Mouse (Mus musculus): ENCODE measurements around the gene Serpina5. TPM values are rescaled to one million over a fixed set of nuclear protein-coding genes. Genes with fewer than 3 reads are reported as not detected.
A peak's percentile ranks its signal among the peaks of the same experiment; 100 is the strongest.

Serpina5 gene
- polyA plus RNA-seq, 1 experiment from 2014 or later = not detected

- peak; percentile 4 for DNase-seq (ENCODE audit: extremely low spot score, low spot score)
- no peak overlapping the region for H3K27ac ChIP-seq
- no peaks in the 10 kb centered on the region for H3K9me3 ChIP-seq
- H3K4me1 ChIP-seq = no peaks in the 10 kb centered on the region
- H3K36me3 ChIP-seq (replicated peaks) = no peaks in the 10 kb centered on the region
- no peaks in the 10 kb centered on the region for H3K27me3 ChIP-seq (ENCODE audit: poor library complexity, severe bottlenecking)
- H3K4me3 ChIP-seq = no peak overlapping the region
- 91% methylated on average over 4 of the region's 4 CpGs for WGBS
These were observed 39.7 kb downstream of the Serpina5 start for GRCm38 (mm10) chr12:104140543-104141103.

- WGBS = 78% methylated on average over 1 of the region's 1 CpGs
- peak; percentile 3 for DNase-seq (ENCODE audit: extremely low spot score, low spot score)
- no peak overlapping the region for H3K27ac ChIP-seq
- H3K36me3 ChIP-seq (replicated peaks) = no peaks in the 10 kb centered on the region
- no peak overlapping the region for H3K4me3 ChIP-seq
- H3K4me1 ChIP-seq = no peaks in the 10 kb centered on the region
- no peaks in the 10 kb centered on the region for H3K27me3 ChIP-seq (ENCODE audit: poor library complexity, severe bottlenecking)
- H3K9me3 ChIP-seq = no peaks in the 10 kb centered on the region
These were observed 40.6 kb downstream of the Serpina5 start for GRCm38 (mm10) chr12:104141506-104141905.

DNA sequence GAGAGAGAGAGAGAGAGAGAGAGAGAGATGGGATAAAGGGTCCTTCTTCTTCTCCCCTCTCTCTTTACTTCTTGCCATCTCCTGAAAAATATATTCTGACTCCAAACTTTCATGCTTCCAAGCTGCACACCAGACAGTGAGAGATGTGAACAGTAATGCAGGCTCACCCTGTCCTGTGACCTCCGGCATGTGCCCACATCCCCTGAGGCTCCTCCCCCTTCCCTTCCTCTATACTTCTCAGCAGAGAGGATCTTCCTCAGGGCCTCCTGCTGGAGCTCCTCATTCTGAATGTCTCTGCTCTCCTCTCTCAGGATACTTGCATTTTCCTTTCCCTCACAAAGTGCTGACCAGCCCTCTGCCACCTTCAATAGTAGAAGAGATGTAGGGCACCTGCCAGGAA is 41.5 kb downstream of the Serpina5 start:
- H3K36me3 ChIP-seq (replicated peaks) = no peaks in the 10 kb centered on the region
- no peaks in the 10 kb centered on the region for H3K4me1 ChIP-seq
- H3K27me3 ChIP-seq (ENCODE audit: poor library complexity, severe bottlenecking) = no peaks in the 10 kb centered on the region
- no peaks in the 10 kb centered on the region for H3K9me3 ChIP-seq
- DNase-seq (ENCODE audit: extremely low spot score, low spot score) = peak; percentile 5
- no peak overlapping the region for H3K27ac ChIP-seq
- WGBS = 83% methylated on average over 1 of the region's 1 CpGs
- no peak overlapping the region for H3K4me3 ChIP-seq

DNA sequence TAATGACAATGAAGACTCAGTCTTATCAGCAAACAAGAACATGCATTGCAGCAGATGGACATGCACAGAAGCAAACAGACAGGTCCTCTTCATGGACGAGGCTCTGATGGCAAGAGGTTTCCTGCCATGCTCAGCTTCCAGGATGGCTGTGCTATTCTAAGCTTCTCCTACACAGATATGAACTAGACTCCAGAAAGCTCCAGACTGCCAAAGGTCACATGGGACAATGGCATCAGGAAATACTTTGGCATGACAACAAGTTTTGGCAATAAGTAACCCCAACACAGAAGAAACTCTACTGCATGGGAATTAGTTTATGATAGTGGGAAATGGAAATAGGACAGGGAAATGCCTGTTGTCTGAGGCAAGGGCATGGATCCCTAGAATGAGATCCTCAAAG is 42.4 kb downstream of the Serpina5 start:
- WGBS = 74% methylated on average over 1 of the region's 1 CpGs
- no peak overlapping the region for H3K4me3 ChIP-seq
- peak; percentile 3 for DNase-seq (ENCODE audit: extremely low spot score, low spot score)
- H3K4me1 ChIP-seq = no peaks in the 10 kb centered on the region
- no peaks in the 10 kb centered on the region for H3K9me3 ChIP-seq
- no peak overlapping the region for H3K27ac ChIP-seq
- H3K36me3 ChIP-seq (replicated peaks) = no peaks in the 10 kb centered on the region
- H3K27me3 ChIP-seq (ENCODE audit: poor library complexity, severe bottlenecking) = no peaks in the 10 kb centered on the region

DNA sequence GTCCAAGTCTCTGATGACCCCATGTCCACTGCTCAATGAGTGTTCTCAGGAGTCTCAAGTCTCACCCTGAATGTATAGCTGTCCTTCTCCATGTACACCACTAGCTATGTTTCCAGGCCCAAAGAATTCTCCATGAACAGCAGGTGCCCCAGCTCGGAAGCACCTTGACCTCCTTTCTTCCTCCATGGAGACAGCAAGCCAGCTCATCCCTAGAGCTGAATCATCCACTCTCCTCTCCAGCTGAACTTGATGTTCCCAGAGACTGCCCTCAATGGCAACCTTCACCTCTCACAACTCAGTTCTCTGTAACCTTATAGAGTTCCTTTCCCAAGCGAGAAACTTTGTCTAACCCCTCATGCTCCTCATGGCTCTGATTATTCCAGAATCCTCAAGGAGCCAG is 44.7 kb downstream of the Serpina5 start:
- H3K36me3 ChIP-seq (replicated peaks) = no peaks in the 10 kb centered on the region
- no peak overlapping the region for H3K27ac ChIP-seq
- WGBS = 92% methylated on average over 2 of the region's 2 CpGs
- no peak for DNase-seq (ENCODE audit: extremely low spot score, low spot score)
- H3K4me1 ChIP-seq = no peaks in the 10 kb centered on the region
- no peak overlapping the region for H3K4me3 ChIP-seq
- H3K27me3 ChIP-seq (ENCODE audit: poor library complexity, severe bottlenecking) = no peaks in the 10 kb centered on the region
- H3K9me3 ChIP-seq = no peaks in the 10 kb centered on the region

DNA sequence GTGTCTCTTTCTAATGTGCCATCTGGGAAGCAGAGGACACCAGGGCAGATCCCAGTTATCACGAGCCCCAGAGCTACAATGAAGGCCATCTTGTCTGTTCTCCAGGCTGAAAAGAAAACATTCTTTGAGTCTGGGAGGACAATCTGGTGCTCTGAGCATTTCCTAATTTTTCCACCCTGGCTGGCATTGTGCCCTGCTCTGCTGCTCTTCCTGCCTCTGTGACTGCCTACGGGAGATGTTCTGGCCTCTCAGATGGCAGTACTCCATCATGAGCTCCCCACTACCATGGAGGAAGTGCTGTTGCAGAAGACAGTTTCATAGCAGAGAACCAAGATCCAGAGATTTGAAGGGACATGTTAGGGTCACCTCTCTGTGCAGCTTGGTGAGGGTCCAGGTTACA is 51.1 kb downstream of the Serpina5 start:
- H3K27me3 ChIP-seq (ENCODE audit: poor library complexity, severe bottlenecking) = no peaks in the 10 kb centered on the region
- H3K4me3 ChIP-seq = no peak overlapping the region
- no peaks in the 10 kb centered on the region for H3K4me1 ChIP-seq
- 92% methylated on average over 2 of the region's 2 CpGs for WGBS
- no peak overlapping the region for H3K27ac ChIP-seq
- H3K36me3 ChIP-seq (replicated peaks) = no peaks in the 10 kb centered on the region
- peak; percentile 5 for DNase-seq (ENCODE audit: extremely low spot score, low spot score)
- no peaks in the 10 kb centered on the region; the same call in 1 of the 2 replicates for H3K9me3 ChIP-seq

DNA sequence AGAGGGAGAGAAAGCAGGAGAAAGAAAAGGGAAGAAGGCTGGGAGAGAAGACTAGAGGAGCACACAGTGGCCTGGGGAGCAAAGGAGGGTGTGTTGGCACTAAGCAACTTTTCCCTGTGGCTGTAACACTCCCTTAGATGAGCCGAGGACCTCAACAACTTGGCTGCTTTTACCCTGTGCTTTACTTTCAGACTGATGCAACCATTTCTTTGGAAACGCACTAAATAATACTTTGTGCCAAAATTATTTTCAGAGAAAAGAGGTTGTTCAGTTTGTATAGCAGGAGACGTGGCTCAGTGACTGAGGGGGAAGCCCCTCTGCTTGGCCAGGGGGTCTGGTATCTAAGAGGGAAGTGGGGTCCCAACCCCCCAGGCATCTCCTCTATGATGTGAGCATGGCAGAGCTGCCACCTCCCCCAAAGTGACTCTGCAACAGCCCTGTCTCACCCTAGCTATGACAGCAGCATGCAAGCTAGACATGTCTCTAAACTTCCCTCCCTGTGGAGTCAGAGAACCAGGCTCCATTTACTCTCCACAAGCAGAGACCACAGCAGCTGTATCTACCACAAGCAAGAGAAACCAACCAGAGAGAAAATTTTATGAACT is 52.2 kb downstream of the Serpina5 start:
- Histone ChIP-seq H3K27me3 (ENCODE audit: poor library complexity, severe bottlenecking) (no peaks in the 10 kb centered on the region), H3K4me1 (no peaks in the 10 kb centered on the region), H3K27ac (no peak overlapping the region), H3K4me3 (no peak overlapping the region), H3K36me3 (replicated peaks) (no peaks in the 10 kb centered on the region), H3K9me3 (no peaks in the 10 kb centered on the region; the same call in 1 of the 2 replicates)
- WGBS = 81% methylated on average over 3 of the region's 3 CpGs
- peak; percentile 3 for DNase-seq (ENCODE audit: extremely low spot score, low spot score)

DNA sequence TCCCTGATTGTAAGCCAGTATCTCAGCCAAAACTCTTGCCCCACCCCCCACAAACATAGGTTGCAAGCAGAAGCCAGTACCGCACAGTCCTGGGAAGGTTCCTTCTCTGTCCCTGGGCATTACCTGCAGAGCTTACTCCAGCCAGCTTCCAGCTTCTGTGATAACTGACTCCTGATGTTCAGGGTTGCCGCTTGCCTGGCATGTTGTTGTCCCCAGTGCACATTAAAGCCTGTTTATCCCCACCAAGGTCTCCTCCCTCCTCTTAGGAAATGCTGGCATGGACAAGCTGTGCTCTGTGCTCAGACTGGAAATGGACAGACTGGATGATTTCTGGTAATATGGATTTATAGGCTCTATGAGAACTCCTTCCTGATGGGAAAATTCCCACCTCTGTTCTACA is 52.7 kb downstream of the Serpina5 start, which contains the start of gene Serpina3c:
Gene Serpina3c, minus strand, starts transcription at position 215 of the 400 bp plus-strand sequence.
- Histone ChIP-seq H3K27me3 (ENCODE audit: poor library complexity, severe bottlenecking) (no peaks in the 10 kb centered on the region), H3K4me1 (no peaks in the 10 kb centered on the region), H3K36me3 (replicated peaks) (no peaks in the 10 kb centered on the region), H3K9me3 (no peaks in the 10 kb centered on the region; the same call in 1 of the 2 replicates), H3K4me3 (no peak within 1 kb of the TSS), H3K27ac (no peak within 1 kb of the TSS)
- 94% methylated on average over 2 of the region's 2 CpGs for WGBS
- peak; percentile 8 for DNase-seq (ENCODE audit: extremely low spot score, low spot score)

Other genes with a start within 250 kb of the Serpina5 start
- not detected in 2 replicates for gene Serpina1a, start 237.6 kb upstream of the Serpina5 start, polyA plus RNA-seq (2016; fragmentation: Nextera tagmentation; extraction: Ambion mirVana)
- gene Serpina1c, start 196.2 kb upstream of the Serpina5 start, polyA plus RNA-seq (2016; fragmentation: Nextera tagmentation; extraction: Ambion mirVana) = not detected in 2 replicates
- not detected in 2 replicates for gene Serpina1e, start 142.1 kb upstream of the Serpina5 start, polyA plus RNA-seq (2016; fragmentation: Nextera tagmentation; extraction: Ambion mirVana)
- gene Serpina11, start 111.2 kb upstream of the Serpina5 start, polyA plus RNA-seq (2016; fragmentation: Nextera tagmentation; extraction: Ambion mirVana) = not detected in 2 replicates
- not detected in 2 replicates for gene Serpina9, start 87.4 kb upstream of the Serpina5 start, polyA plus RNA-seq (2016; fragmentation: Nextera tagmentation; extraction: Ambion mirVana)
- not detected in 2 replicates for gene Serpina12, start 56.7 kb upstream of the Serpina5 start, polyA plus RNA-seq (2016; fragmentation: Nextera tagmentation; extraction: Ambion mirVana)
- not detected in 2 replicates for gene Serpina3a, start 11.6 kb downstream of the Serpina5 start, polyA plus RNA-seq (2016; fragmentation: Nextera tagmentation; extraction: Ambion mirVana)
- gene Serpina3b, start 26.9 kb downstream of the Serpina5 start, polyA plus RNA-seq (2016; fragmentation: Nextera tagmentation; extraction: Ambion mirVana) = not detected in 2 replicates
- not detected in 2 replicates for gene Serpina3c, start 52.8 kb downstream of the Serpina5 start, polyA plus RNA-seq (2016; fragmentation: Nextera tagmentation; extraction: Ambion mirVana)
- 0.11 and 0.32 TPM in 2 replicates for gene Serpina3f, start 113.4 kb downstream of the Serpina5 start, polyA plus RNA-seq (2016; fragmentation: Nextera tagmentation; extraction: Ambion mirVana)
- 0.11 TPM in 1 of 2 replicates, not detected in the other for gene Serpina3g, start 135.1 kb downstream of the Serpina5 start, polyA plus RNA-seq (2016; fragmentation: Nextera tagmentation; extraction: Ambion mirVana)
- gene Serpina3i, start 162.0 kb downstream of the Serpina5 start, polyA plus RNA-seq (2016; fragmentation: Nextera tagmentation; extraction: Ambion mirVana) = not detected in 2 replicates
- not detected in 2 replicates for gene Serpina3j, start 213.4 kb downstream of the Serpina5 start, polyA plus RNA-seq (2016; fragmentation: Nextera tagmentation; extraction: Ambion mirVana)
- not detected in 2 replicates for gene Serpina3k, start 237.4 kb downstream of the Serpina5 start, polyA plus RNA-seq (2016; fragmentation: Nextera tagmentation; extraction: Ambion mirVana)
- gene Serpina3m, start 237.4 kb downstream of the Serpina5 start, polyA plus RNA-seq (2016; fragmentation: Nextera tagmentation; extraction: Ambion mirVana) = not detected in 2 replicates